Mouse (Mus musculus) testis, adult 2 months (tissue): ENCODE measurements around the gene Gm5617.

ENCODE experiments used
- CTCF ChIP-seq: fragments of 200-500 bp; IDR thresholded peaks from 2 replicates; pipeline ENCODE4 v1.5.1; 2012; ENCODE audit warnings: low read depth, mild to moderate bottlenecking, inconsistent platforms, low read length, moderate library complexity; ENCODE audit not compliant: control insufficient read depth, insufficient read depth, insufficient replicate concordance
- POLR2A ChIP-seq: fragments of 200-500 bp; IDR thresholded peaks from 2 replicates; pipeline ENCODE4 v1.6.1; 2012; ENCODE audit warnings: low read depth, mild to moderate bottlenecking, inconsistent platforms, low read length, moderate library complexity; ENCODE audit not compliant: control insufficient read depth

GRCm38 (mm10) chr9:48465671-48466070, 29.6 kb upstream of the Gm5617 start:
- TF ChIP-seq POLR2A (no peak), CTCF (peak; percentile 62; the same call in 1 of the 2 replicates)
